Mouse (Mus musculus): ENCODE results near the gene Lhx6.
A peak's percentile ranks its signal among the peaks of the same experiment; 100 is the strongest.

The Lhx6 gene

DNA sequence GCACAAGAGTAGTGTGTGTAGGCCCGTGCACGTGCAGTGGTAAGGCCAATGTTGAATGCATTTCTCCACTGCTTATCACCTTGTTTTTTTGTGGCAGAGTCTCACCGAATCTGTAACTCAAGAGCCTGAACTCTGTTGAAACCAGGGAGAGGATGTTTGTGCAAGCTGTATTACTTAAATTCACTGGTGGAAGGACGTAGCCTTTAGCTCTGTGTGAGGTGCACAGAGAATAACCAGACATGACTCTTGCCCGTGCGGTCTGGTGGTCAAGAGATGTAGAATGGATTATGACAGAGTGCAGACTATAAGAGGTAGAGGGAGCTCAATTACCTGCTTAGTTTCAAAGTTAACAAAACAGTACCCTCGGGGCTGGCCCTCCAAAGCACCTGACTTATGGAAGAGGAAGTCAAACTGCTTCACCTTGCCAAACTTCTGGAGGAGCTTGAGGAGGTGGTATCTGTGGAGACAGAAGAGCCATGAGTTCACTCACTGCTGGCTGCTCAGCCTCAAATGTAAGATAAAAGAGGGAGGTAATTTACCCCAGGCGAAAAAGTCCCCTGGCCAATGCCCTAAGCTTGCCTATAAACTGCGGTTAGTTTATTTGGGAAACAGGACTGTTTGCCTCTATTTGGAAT, 21.7 kb upstream of the Lhx6 start:
- peaks cover 85% of the 10 kb centered on the region for H3K36me3 ChIP-seq (ENCODE audit: insufficient read depth, low read length)
- no peak overlapping the region for H3K4me3 ChIP-seq (replicated peaks; ENCODE audit: low read length)
- no peaks in the 10 kb centered on the region for H3K27me3 ChIP-seq (ENCODE audit: insufficient read depth, low read length)
- peaks cover 7% of the 10 kb centered on the region for H3K9me3 ChIP-seq (ENCODE audit: low read length)
- TF ChIP-seq CTCF (conservative IDR thresholded peaks at IDR 0.05; ENCODE audit: low read length) = no peak
- TF ChIP-seq POU5F1 (IDR thresholded peaks at IDR 0.05; ENCODE audit: borderline replicate concordance, low read length) = no peak
- TF ChIP-seq NANOG (IDR thresholded peaks at IDR 0.05; ENCODE audit: borderline replicate concordance, low read length) = no peak
- H3K4me1 ChIP-seq (replicated peaks; ENCODE audit: low read depth, low read length) = no peaks in the 10 kb centered on the region

DNA sequence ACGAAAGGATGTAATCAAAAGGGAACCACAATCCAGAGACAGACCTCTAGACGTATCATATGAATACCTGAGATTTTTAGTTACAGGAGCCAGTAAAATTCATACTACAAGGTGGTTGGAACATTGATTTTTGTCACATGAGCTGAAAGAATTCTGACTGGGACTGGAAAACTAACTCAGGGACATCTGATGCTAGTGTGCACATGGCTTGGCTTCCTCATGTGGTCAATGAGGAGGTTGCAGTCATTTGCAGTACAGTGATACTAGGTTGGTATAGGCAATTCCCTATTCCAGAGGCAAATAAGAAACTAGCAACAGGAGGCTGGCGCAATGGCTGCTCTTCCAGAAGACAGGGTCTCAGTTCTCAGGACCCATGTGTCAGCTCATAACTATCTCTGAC, 7.4 kb upstream of the Lhx6 start:
- Histone ChIP-seq H3K4me1 (replicated peaks; ENCODE audit: low read depth, low read length) (peaks cover 7% of the 10 kb centered on the region), H3K9me3 (ENCODE audit: low read length) (no peaks in the 10 kb centered on the region), H3K4me3 (replicated peaks; ENCODE audit: low read length) (no peak overlapping the region), H3K36me3 (ENCODE audit: insufficient read depth, low read length) (peaks cover 20% of the 10 kb centered on the region), H3K27me3 (ENCODE audit: insufficient read depth, low read length) (peaks cover 31% of the 10 kb centered on the region)
- no peak for TF ChIP-seq NANOG (IDR thresholded peaks at IDR 0.05; ENCODE audit: borderline replicate concordance, low read length)
- TF ChIP-seq CTCF (conservative IDR thresholded peaks at IDR 0.05; ENCODE audit: low read length) = no peak
- TF ChIP-seq POU5F1 (IDR thresholded peaks at IDR 0.05; ENCODE audit: borderline replicate concordance, low read length) = no peak

DNA sequence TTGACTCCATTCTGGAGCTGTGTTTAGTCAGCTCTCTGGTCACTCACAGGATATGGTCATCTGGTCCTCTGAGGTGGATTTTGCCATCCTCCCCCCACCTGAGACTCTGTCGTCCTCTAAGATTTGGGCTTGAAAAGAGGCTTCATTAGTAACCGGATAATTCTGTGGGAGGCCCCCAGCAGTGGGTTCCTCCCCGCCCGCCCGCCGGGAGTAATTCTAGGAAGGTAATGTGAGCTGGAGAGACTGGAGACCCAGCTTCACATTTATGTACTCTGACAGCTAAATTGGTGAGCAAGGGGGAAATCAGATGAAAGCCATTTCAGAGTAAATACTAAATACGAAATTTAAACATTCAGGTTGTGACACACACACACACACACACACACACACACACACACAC, 3.4 kb upstream of the Lhx6 start:
- H3K4me1 ChIP-seq (replicated peaks; ENCODE audit: low read depth, low read length) = peaks cover 26% of the 10 kb centered on the region
- no peaks in the 10 kb centered on the region for H3K36me3 ChIP-seq (ENCODE audit: insufficient read depth, low read length)
- no peak for TF ChIP-seq POU5F1 (IDR thresholded peaks at IDR 0.05; ENCODE audit: borderline replicate concordance, low read length)
- no peak for TF ChIP-seq NANOG (IDR thresholded peaks at IDR 0.05; ENCODE audit: borderline replicate concordance, low read length)
- no peak for TF ChIP-seq CTCF (conservative IDR thresholded peaks at IDR 0.05; ENCODE audit: low read length)
- peaks cover 70% of the 10 kb centered on the region for H3K27me3 ChIP-seq (ENCODE audit: insufficient read depth, low read length)
- no peak overlapping the region for H3K4me3 ChIP-seq (replicated peaks; ENCODE audit: low read length)
- H3K9me3 ChIP-seq (ENCODE audit: low read length) = no peaks in the 10 kb centered on the region

DNA sequence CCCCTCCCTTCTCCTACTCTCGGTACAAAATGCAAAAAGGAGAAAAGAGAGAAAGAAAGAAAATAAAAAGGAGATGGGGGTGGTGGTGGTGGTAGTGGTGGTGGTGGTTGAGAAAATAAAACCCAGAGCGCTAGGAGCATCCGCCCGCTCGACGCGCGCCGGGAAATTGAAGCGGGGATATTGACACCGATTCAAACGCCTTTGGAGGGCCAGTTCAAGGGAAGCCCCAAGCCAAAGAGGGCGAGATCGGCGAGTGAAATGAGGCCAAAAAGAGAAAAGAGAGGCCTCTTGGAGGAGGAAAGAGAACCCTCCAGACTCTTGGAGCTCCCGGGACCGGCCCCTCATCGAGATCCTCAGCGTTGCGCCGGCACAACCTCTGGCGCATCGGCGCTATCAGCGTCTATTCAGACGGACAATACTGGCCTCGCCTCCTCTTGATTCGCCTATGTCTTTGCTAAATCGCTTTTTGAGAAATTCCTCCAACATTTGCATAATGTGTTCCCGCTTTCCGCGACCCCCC, 712 bp downstream of the Lhx6 start:
- no peaks in the 10 kb centered on the region for H3K36me3 ChIP-seq (ENCODE audit: insufficient read depth, low read length)
- peaks cover 50% of the 10 kb centered on the region for H3K4me1 ChIP-seq (replicated peaks; ENCODE audit: low read depth, low read length)
- no peaks in the 10 kb centered on the region for H3K9me3 ChIP-seq (ENCODE audit: low read length)
- H3K27me3 ChIP-seq (ENCODE audit: insufficient read depth, low read length) = peaks cover 98% of the 10 kb centered on the region
- peak overlapping the region; percentile 68 for H3K4me3 ChIP-seq (replicated peaks; ENCODE audit: low read length)
- TF ChIP-seq POU5F1 (IDR thresholded peaks at IDR 0.05; ENCODE audit: borderline replicate concordance, low read length) (no peak), CTCF (conservative IDR thresholded peaks at IDR 0.05; ENCODE audit: low read length) (no peak), NANOG (IDR thresholded peaks at IDR 0.05; ENCODE audit: borderline replicate concordance, low read length) (no peak; the same call in 1 of the 2 replicates)

DNA sequence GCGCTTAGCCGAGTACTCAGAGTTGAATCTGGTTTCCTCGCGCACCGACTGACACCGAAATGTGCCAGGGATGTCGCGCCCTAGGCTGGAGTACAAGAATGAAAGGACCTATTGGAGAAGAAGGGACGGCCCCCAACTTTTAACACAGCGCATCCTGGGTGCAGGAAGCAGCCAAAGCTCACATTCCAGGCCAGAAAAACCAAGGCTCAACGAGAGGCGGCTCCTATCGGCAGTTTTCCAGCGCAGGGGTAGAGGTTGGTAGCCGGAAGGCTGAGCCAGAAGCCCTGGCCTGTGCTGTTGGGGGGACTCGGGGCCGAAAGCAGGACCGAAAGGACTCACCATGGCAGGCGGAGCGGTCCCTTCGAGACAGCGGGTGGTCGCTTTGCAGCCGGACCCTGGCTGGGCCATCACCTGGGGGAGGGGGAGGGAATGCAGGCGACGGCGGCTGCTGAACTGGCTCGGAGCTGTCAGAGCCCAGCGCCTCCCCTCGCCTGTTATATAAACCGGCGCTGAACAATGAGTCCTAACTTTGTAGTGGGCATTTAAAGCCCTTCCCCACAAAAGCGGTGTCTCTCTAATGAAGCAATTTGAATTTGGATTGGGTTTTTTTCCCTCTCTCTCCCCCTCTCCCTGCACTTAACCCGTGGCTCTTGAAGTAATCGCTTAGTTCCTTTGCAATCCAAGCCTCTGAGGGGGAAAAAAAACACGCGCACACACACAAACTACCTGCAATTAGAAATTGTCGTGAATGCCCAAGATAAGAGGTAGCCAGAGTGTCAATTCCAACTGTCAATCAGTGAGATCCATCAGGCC, 1.4 kb downstream of the Lhx6 start:
- peaks cover 99% of the 10 kb centered on the region for H3K27me3 ChIP-seq (ENCODE audit: insufficient read depth, low read length)

DNA sequence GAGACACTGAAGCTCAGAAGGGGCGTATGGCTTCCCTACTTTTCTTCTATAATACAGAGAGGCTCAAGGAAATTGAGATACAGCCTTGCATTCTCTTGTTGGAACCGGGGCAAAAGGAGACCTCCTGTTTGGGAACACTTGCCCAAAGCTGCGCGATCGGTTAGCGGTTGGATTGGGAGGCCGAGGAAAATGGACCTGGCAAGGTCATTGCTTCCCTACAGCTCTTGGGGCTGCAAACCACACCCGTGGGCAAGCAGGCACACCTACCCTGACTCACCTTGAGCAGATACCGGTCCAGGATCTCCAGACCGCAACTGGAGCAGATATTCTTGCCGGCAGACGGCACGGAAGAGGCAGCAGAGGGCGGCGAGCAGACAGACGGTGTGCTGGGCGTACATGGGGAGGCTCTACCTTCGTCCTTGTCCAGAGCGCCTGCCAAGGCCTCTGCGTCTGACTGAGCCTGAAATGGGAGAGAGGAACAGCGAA, 2.1 kb downstream of the Lhx6 start:
- TF ChIP-seq POU5F1 (IDR thresholded peaks at IDR 0.05; ENCODE audit: borderline replicate concordance, low read length) = no peak
- TF ChIP-seq NANOG (IDR thresholded peaks at IDR 0.05; ENCODE audit: borderline replicate concordance, low read length) = no peak
- TF ChIP-seq CTCF (conservative IDR thresholded peaks at IDR 0.05; ENCODE audit: low read length) = no peak
- Histone ChIP-seq H3K4me3 (replicated peaks; ENCODE audit: low read length) (peak overlapping the region; percentile 68), H3K36me3 (ENCODE audit: insufficient read depth, low read length) (no peaks in the 10 kb centered on the region), H3K9me3 (ENCODE audit: low read length) (no peaks in the 10 kb centered on the region), H3K27me3 (ENCODE audit: insufficient read depth, low read length) (peaks cover 99% of the 10 kb centered on the region), H3K4me1 (replicated peaks; ENCODE audit: low read depth, low read length) (peaks cover 55% of the 10 kb centered on the region)

More for the DNA sequence above, 1.4 kb downstream of the Lhx6 start:
- H3K4me3 ChIP-seq (replicated peaks; ENCODE audit: low read length) = peak overlapping the region; percentile 68
- no peaks in the 10 kb centered on the region for H3K9me3 ChIP-seq (ENCODE audit: low read length)
- no peaks in the 10 kb centered on the region for H3K36me3 ChIP-seq (ENCODE audit: insufficient read depth, low read length)
- TF ChIP-seq CTCF (conservative IDR thresholded peaks at IDR 0.05; ENCODE audit: low read length) (0 out of 2 replicates have a peak, but pooled peaks have one; percentile 2), NANOG (IDR thresholded peaks at IDR 0.05; ENCODE audit: borderline replicate concordance, low read length) (no peak)
- peaks cover 54% of the 10 kb centered on the region for H3K4me1 ChIP-seq (replicated peaks; ENCODE audit: low read depth, low read length)

DNA sequence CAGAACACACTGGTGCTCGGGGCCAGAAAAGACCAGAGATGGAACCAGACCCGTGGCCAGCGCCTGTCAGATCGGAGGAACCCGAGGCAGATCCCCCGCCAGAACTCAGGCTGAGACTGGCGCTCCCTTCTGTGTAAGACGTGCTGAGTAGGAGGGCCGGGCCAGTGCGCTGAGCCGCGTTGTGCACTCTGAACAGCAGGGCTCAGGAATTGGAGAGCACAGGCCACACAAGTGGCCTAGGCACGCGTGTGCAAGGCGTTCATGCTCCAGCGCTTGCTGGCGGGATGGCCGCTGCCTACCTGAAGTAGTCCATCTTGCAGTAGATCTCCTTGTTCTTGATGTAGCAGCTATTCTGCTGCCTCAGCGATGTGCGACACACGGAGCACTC, 2.7 kb downstream of the Lhx6 start:
- no peak for TF ChIP-seq NANOG (IDR thresholded peaks at IDR 0.05; ENCODE audit: borderline replicate concordance, low read length)
- TF ChIP-seq CTCF (conservative IDR thresholded peaks at IDR 0.05; ENCODE audit: low read length) = no peak
- no peak for TF ChIP-seq POU5F1 (IDR thresholded peaks at IDR 0.05; ENCODE audit: borderline replicate concordance, low read length)
- Histone ChIP-seq H3K36me3 (ENCODE audit: insufficient read depth, low read length) (no peaks in the 10 kb centered on the region), H3K9me3 (ENCODE audit: low read length) (no peaks in the 10 kb centered on the region), H3K27me3 (ENCODE audit: insufficient read depth, low read length) (peaks cover 99% of the 10 kb centered on the region), H3K4me3 (replicated peaks; ENCODE audit: low read length) (peak overlapping the region; percentile 68), H3K4me1 (replicated peaks; ENCODE audit: low read depth, low read length) (peaks cover 60% of the 10 kb centered on the region)

DNA sequence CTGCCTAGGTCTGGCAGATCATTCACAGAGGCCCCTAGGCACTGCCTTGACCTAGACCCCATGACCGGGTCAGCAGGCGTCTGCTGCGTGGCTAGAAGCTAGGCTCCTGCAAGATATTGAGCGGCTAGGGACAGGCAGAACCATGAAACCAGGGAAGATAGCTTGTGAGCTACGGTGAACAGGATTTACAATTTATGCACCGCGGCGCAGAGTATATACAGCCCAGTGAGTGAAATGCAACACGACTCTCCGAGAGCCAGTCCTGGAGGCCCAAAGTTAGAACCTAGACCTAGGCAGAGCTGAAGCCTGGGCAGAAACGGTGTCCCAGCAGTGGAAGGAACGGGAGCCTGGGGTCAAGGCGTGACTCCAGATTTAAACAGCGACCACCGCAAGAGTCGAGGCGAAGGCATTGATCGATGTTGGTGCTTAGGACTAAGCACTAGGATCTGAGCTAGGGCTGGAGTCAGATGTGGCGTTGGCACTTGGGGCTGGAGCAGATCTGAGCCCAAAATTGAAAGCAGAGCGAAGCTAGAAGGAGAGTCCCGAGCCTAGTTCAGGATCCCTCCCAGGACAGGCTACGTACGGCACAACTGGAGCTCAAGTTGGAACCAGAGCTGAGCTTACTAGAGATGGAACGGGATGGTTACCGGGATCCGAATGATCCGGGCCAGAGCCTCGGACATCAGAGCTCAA, 3.2 kb downstream of the Lhx6 start:
- Histone ChIP-seq H3K27me3 (ENCODE audit: insufficient read depth, low read length) (peaks cover 100% of the 10 kb centered on the region), H3K36me3 (ENCODE audit: insufficient read depth, low read length) (no peaks in the 10 kb centered on the region), H3K4me1 (replicated peaks; ENCODE audit: low read depth, low read length) (peaks cover 65% of the 10 kb centered on the region), H3K9me3 (ENCODE audit: low read length) (no peaks in the 10 kb centered on the region), H3K4me3 (replicated peaks; ENCODE audit: low read length) (peak overlapping the region; percentile 68; the same call in 1 of the 2 replicates)
- TF ChIP-seq NANOG (IDR thresholded peaks at IDR 0.05; ENCODE audit: borderline replicate concordance, low read length) (no peak), POU5F1 (IDR thresholded peaks at IDR 0.05; ENCODE audit: borderline replicate concordance, low read length) (no peak), CTCF (conservative IDR thresholded peaks at IDR 0.05; ENCODE audit: low read length) (no peak)

Data from E14TG2a.4 (cell line).